Mouse (Mus musculus): ENCODE results near the gene Sucla2.
"Not testable (repeated sequence)": the region's sequence is repeated elsewhere in the genome, so short reads cannot be mapped to it uniquely, and the experiment has no call there.

Gene Sucla2

GRCm38 (mm10) chr14:73614961-73615360 is 89.8 kb downstream of the Sucla2 start:
- DNase-seq: not testable (repeated sequence)

- DNase-seq: no peak
Measured at GRCm38 (mm10) chr14:73620880-73621279, 95.8 kb downstream of the Sucla2 start.

GRCm38 (mm10) chr14:73622988-73623387 is 97.9 kb downstream of the Sucla2 start:
- no peak for DNase-seq

GRCm38 (mm10) chr14:73625469-73625868 is 100.3 kb downstream of the Sucla2 start:
- no peak for DNase-seq

GRCm38 (mm10) chr14:73631511-73631910 is 106.4 kb downstream of the Sucla2 start:
- DNase-seq: no peak

- DNase-seq: no peak
Measured at GRCm38 (mm10) chr14:73632648-73633263, 107.6 kb downstream of the Sucla2 start.

GRCm38 (mm10) chr14:73634356-73634755 is 109.2 kb downstream of the Sucla2 start:
- no peak for DNase-seq

- no peak for DNase-seq
Measured at GRCm38 (mm10) chr14:73637460-73637859, 112.3 kb downstream of the Sucla2 start.

Measured in spleen, adult 18-20 months (tissue).